Mouse (Mus musculus) urinary bladder, postnatal 4 days (tissue): Measurements from ENCODE around the gene C8b.

Source experiments
- DNase-seq, 2 experiments: peaks; one replicate each; pipeline ENCODE4 v3.0.0; 2021 to 2022; ENCODE audit warnings: low spot score in 2 of 2

Gene C8b

GRCm38 (mm10) chr4:104810710-104811286 is 44.7 kb downstream of the C8b start:
- DNase-seq = no peak

GRCm38 (mm10) chr4:104813617-104814016 is 47.5 kb downstream of the C8b start:
- no peak for DNase-seq

GRCm38 (mm10) chr4:104816519-104817232 is 50.6 kb downstream of the C8b start:
- no peak for DNase-seq

- no peak for DNase-seq
These were observed 51.4 kb downstream of the C8b start for GRCm38 (mm10) chr4:104817509-104817908.

GRCm38 (mm10) chr4:104818986-104819385 is 52.9 kb downstream of the C8b start:
- no peak for DNase-seq

GRCm38 (mm10) chr4:104819891-104820290 is 53.8 kb downstream of the C8b start:
- DNase-seq = no peak

GRCm38 (mm10) chr4:104823597-104824101 is 57.5 kb downstream of the C8b start:
- no peak for DNase-seq

- DNase-seq = no peak
These were observed 58.4 kb downstream of the C8b start for GRCm38 (mm10) chr4:104824381-104825077.

GRCm38 (mm10) chr4:104828939-104829338 is 62.8 kb downstream of the C8b start:
- DNase-seq = no peak

- no peak for DNase-seq
These were observed 69.0 kb downstream of the C8b start for GRCm38 (mm10) chr4:104835096-104835495.

GRCm38 (mm10) chr4:104838342-104838741 is 72.2 kb downstream of the C8b start:
- DNase-seq = no peak

GRCm38 (mm10) chr4:104842204-104842603 is 76.1 kb downstream of the C8b start:
- DNase-seq = no peak

- no peak for DNase-seq
These were observed 77.4 kb downstream of the C8b start for GRCm38 (mm10) chr4:104843546-104843945.
